Mouse (Mus musculus) midbrain, embryonic 14.5 days (tissue): Measurements from ENCODE around the gene Zpr1. TPM values are rescaled to one million over a fixed set of nuclear protein-coding genes. Genes with fewer than 3 reads are reported as not detected.
"Not testable (repeated sequence)": the region's sequence is repeated elsewhere in the genome, so short reads cannot be mapped to it uniquely, and the experiment has no call there.

Experiments used
- ATAC-seq: fragments of 200-750 bp; cut with Nextera tagmentation; 2 replicates; pipeline ENCODE4 v1.8.0; 2017; ENCODE audit warnings: moderate number of reproducible peaks, moderate library complexity; ENCODE audit not compliant: low FRiP score, low TSS enrichment
- DNase-seq: peaks from one replicate; pipeline ENCODE4 v3.0.0-alpha.2; 2015
- H3K27ac ChIP-seq: fragments of 300-500 bp; sonication (generic); replicated peaks from 2 replicates; pipeline ENCODE4 v1.5.1; 2014; ENCODE audit warnings: mild to moderate bottlenecking, low read depth, low read length, moderate library complexity
- H3K27me3 ChIP-seq: fragments of 300-500 bp; sonication (generic); 2 replicates; pipeline ENCODE4 v1.6.1; 2014; ENCODE audit warnings: low read length, control low read depth, mixed read lengths; ENCODE audit not compliant: control insufficient read depth, insufficient read depth
- H3K36me3 ChIP-seq: fragments of 300-500 bp; sonication (generic); 2 replicates; pipeline ENCODE4 v1.6.1; 2014; ENCODE audit warnings: low read length, control low read depth; ENCODE audit not compliant: control insufficient read depth, insufficient read depth
- H3K4me1 ChIP-seq: fragments of 300-500 bp; sonication (generic); 2 replicates; pipeline ENCODE4 v1.6.1; 2014; ENCODE audit warnings: mild to moderate bottlenecking, antibody characterized with exemption, low read length, control low read depth; ENCODE audit not compliant: control insufficient read depth, insufficient read depth
- H3K4me2 ChIP-seq: fragments of 300-500 bp; sonication (generic); 2 replicates; pipeline ENCODE4 v1.6.1; 2014; ENCODE audit warnings: mild to moderate bottlenecking, low read length, moderate library complexity
- H3K4me3 ChIP-seq: fragments of 300-500 bp; sonication (generic); replicated peaks from 2 replicates; pipeline ENCODE4 v1.5.1; 2014; ENCODE audit warnings: low read depth, low read length
- H3K9ac ChIP-seq: fragments of 300-500 bp; sonication (generic); replicated peaks from 2 replicates; pipeline ENCODE4 v1.6.1; 2014; ENCODE audit warnings: mild to moderate bottlenecking, low read length, moderate library complexity
- H3K9me3 ChIP-seq: fragments of 300-500 bp; sonication (generic); 2 replicates; pipeline ENCODE4 v1.6.1; 2016; ENCODE audit warnings: low read length, control low read depth, mixed read lengths; ENCODE audit not compliant: control insufficient read depth
- WGBS: fragments of 180-500 bp; shearing (Covaris S2); extraction: QIAGEN DNeasy Blood & Tissue Kit; methylation state at CpG from one replicate; pipeline ENCODE4 v1.1.7; 2014; 5-methylcytosine and 5-hydroxymethylcytosine counted together
- polyA plus RNA-seq: library from polyadenylated mRNA; unstranded; fragments of >200 nt; fragmentation: Nextera tagmentation; extraction: Ambion mirVana; gene quantifications from 2 replicates; pipeline ENCODE4 v1.2.1, GENCODE M21; 2014

Zpr1 gene
- polyA plus RNA-seq, 1 experiment from 2014 or later = 60.3 TPM

DNA sequence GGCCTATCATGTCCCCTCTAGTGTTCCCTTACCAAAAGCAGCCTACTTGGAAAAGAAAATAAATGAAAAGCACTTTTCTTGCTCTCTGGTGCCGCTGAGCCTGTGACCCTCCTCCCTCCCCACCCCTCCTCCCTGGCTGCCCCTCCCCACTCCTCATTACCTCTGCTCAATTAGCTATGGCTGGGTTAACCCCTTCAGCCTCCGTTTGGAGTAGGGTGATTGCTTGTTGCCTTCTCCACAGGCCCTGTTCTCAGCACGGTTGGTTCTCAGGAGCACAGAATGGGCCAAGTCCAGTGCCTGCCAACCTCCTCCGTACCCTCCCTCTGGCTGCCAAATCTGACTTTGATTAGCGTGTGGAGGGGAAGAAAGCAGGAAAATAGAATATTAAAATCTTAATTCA lies 43.5 kb downstream of the Zpr1 start:
- no peaks in the 10 kb centered on the region for H3K36me3 ChIP-seq
- H3K27ac ChIP-seq = 0 out of 2 replicates have a peak overlapping the region, but pooled peaks have one; percentile 14
- no peak overlapping the region for H3K4me2 ChIP-seq
- H3K4me1 ChIP-seq = peaks cover 19% of the 10 kb centered on the region
- no peak for ATAC-seq
- no peak overlapping the region for H3K4me3 ChIP-seq
- DNase-seq = peak; percentile 42
- no peaks in the 10 kb centered on the region for H3K27me3 ChIP-seq
- WGBS = 16% methylated on average over 5 of the region's 5 CpGs
- H3K9ac ChIP-seq = no peak overlapping the region
- peaks cover 4% of the 10 kb centered on the region for H3K9me3 ChIP-seq

- Histone ChIP-seq H3K9ac (no peak overlapping the region), H3K9me3 (peaks cover 4% of the 10 kb centered on the region), H3K27ac (0 out of 2 replicates have a peak overlapping the region, but pooled peaks have one; percentile 37), H3K4me2 (no peak overlapping the region), H3K36me3 (no peaks in the 10 kb centered on the region), H3K4me1 (peaks cover 19% of the 10 kb centered on the region), H3K4me3 (no peak overlapping the region), H3K27me3 (no peaks in the 10 kb centered on the region)
- 50% methylated on average over 8 of the region's 8 CpGs for WGBS
- ATAC-seq = peak; percentile 48; the same call in 1 of the 2 replicates
- peak; percentile 31 for DNase-seq
Observed at GRCm38 (mm10) chr9:46316909-46317308, 44.0 kb downstream of the Zpr1 start.

DNA sequence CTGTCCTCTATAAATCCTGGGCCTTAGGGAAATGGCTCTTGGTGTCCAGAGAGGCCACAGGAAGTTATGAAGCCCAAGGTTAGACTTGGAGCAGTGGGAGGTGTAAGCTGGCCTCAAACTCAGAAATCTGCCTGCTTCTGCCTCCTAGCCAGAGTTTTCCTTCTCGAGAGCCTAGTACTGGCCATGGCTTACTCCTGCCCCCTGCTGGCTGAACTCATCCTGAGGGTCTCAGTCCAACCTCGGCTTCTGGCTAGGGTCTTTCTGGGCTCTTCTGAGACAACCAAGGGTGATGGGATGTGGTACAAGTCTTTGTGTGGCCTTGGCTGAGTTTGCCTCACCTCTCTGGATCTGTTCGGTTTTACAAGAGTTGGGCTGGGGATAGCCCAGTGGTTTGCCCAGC lies 45.1 kb downstream of the Zpr1 start:
- no peak overlapping the region for H3K27ac ChIP-seq
- no peak overlapping the region for H3K4me2 ChIP-seq
- 92% methylated on average over 3 of the region's 3 CpGs for WGBS
- H3K9ac ChIP-seq = no peak overlapping the region
- H3K27me3 ChIP-seq = no peaks in the 10 kb centered on the region
- DNase-seq = no peak
- ATAC-seq = no peak
- H3K9me3 ChIP-seq = peaks cover 4% of the 10 kb centered on the region
- H3K4me3 ChIP-seq = no peak overlapping the region
- H3K36me3 ChIP-seq = no peaks in the 10 kb centered on the region
- peaks cover 19% of the 10 kb centered on the region for H3K4me1 ChIP-seq

- ATAC-seq, H3K9ac ChIP-seq, H3K36me3 ChIP-seq, H3K4me3 ChIP-seq, H3K27ac ChIP-seq, H3K27me3 ChIP-seq, DNase-seq, H3K4me2 ChIP-seq, H3K9me3 ChIP-seq: not testable (repeated sequence)
- 88% methylated on average over 6 of the region's 6 CpGs for WGBS
- H3K4me1 ChIP-seq = peaks cover 19% of the 10 kb centered on the region
Observed at GRCm38 (mm10) chr9:46319886-46320285, 47.0 kb downstream of the Zpr1 start, which contains the start of gene 4931429L15Rik. Gene 4931429L15Rik, minus strand, starts transcription at chr9:46319986.

GRCm38 (mm10) chr9:46320461-46320860 lies 47.6 kb downstream of the Zpr1 start:
- H3K36me3 ChIP-seq = no peaks in the 10 kb centered on the region
- 95% methylated on average over 2 of the region's 2 CpGs for WGBS
- no peak overlapping the region for H3K27ac ChIP-seq
- peaks cover 4% of the 10 kb centered on the region for H3K9me3 ChIP-seq
- no peak for DNase-seq
- H3K27me3 ChIP-seq = no peaks in the 10 kb centered on the region
- no peak overlapping the region for H3K9ac ChIP-seq
- H3K4me2 ChIP-seq = no peak overlapping the region
- H3K4me3 ChIP-seq = no peak overlapping the region
- no peak for ATAC-seq
- peaks cover 17% of the 10 kb centered on the region for H3K4me1 ChIP-seq

GRCm38 (mm10) chr9:46326694-46327405 lies 54.0 kb downstream of the Zpr1 start:
- H3K36me3 ChIP-seq = no peaks in the 10 kb centered on the region
- no peak overlapping the region for H3K9ac ChIP-seq
- H3K4me3 ChIP-seq = no peak overlapping the region
- DNase-seq = no peak
- H3K9me3 ChIP-seq = no peaks in the 10 kb centered on the region
- no peak for ATAC-seq
- 92% methylated on average over 11 of the region's 11 CpGs for WGBS
- no peak overlapping the region for H3K27ac ChIP-seq
- H3K27me3 ChIP-seq = no peaks in the 10 kb centered on the region
- no peak overlapping the region for H3K4me2 ChIP-seq
- peaks cover 21% of the 10 kb centered on the region for H3K4me1 ChIP-seq

DNA sequence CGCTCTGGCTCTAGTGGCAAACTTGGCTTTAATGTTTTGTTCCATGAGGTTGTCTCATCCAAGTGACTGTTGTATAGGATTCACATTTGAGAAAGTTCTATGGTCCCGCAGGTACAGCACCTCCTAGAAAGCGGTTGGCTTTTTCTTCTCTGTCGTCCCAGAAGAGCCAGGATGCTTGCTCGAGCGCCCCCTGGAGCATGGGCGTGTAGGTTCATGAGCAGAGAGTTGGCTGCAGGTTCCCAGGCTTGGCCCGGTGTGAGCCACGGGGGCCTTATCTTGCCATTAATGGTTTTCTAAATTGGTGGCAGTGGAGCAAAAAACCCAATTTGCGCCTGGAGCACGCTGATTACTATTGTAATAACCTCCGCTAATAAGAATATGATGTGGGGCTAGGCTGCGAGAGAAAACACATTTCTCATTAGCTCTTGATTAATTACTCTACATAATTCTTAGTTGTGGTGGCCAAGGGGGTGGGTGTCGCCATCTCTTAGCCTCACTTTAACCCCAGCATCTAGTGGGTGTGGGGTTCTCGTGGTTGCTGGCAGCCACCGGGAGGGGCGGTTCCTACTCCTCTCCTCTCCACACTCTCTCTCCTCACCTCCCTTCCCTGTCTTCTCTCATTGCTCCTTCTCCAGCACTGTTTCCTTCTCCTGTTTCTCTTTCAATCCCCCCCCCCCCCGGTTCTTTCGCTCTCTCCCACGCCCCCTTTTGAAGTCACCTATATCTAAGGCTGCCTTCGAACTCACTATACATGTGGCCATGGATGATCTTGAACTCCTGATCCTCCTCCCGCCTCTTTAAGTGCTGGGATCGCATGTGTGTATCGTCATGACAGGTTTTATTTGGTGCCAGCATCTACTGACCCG lies 55.1 kb downstream of the Zpr1 start:
- H3K9ac ChIP-seq = peak overlapping the region; percentile 50
- 58% methylated on average over 25 of the region's 25 CpGs for WGBS
- ATAC-seq = no peak

GRCm38 (mm10) chr9:46328572-46329249 lies 55.8 kb downstream of the Zpr1 start:
- Histone ChIP-seq H3K4me1 (peaks cover 21% of the 10 kb centered on the region), H3K36me3 (no peaks in the 10 kb centered on the region), H3K9ac (peak overlapping the region; percentile 50), H3K9me3 (no peaks in the 10 kb centered on the region), H3K27me3 (no peaks in the 10 kb centered on the region), H3K4me2 (peak overlapping the region; percentile 51), H3K4me3 (peak overlapping the region; percentile 11), H3K27ac (peak overlapping the region; percentile 87)
- ATAC-seq (peak; percentile 62; the same call in 1 of the 2 replicates), DNase-seq (peak; percentile 89)
- WGBS = under 1% methylated on average over 30 of the region's 30 CpGs

More for the DNA sequence above, 55.1 kb downstream of the Zpr1 start:
- DNase-seq = peak; percentile 51
- no peaks in the 10 kb centered on the region for H3K9me3 ChIP-seq
- no peak overlapping the region for H3K4me3 ChIP-seq
- peak overlapping the region; percentile 51 for H3K4me2 ChIP-seq
- H3K27ac ChIP-seq = peak overlapping the region; percentile 87
- H3K27me3 ChIP-seq = no peaks in the 10 kb centered on the region
- H3K4me1 ChIP-seq = peaks cover 21% of the 10 kb centered on the region
- H3K36me3 ChIP-seq = no peaks in the 10 kb centered on the region
